Mouse (Mus musculus): ENCODE data around the gene Cfap157. TPM values are rescaled to one million over a fixed set of nuclear protein-coding genes. Genes with fewer than 3 reads are reported as not detected.
A peak's percentile ranks its signal among the peaks of the same experiment; 100 is the strongest.

Gene Cfap157
- total and polyA plus RNA-seq, 3 experiments, result 0.12 TPM; not detected in 2

GRCm38 (mm10) chr2:32816946-32817581 is 32.8 kb upstream of the Cfap157 start:
- peak in 1 of 2 experiments; percentile 11 for DNase-seq
- no peak overlapping the region for H3K4me3 ChIP-seq
- intact Hi-C loops (cut with DNase I), result no loop called here
- no peak overlapping the region for H3K27ac ChIP-seq
- H3K79me2 ChIP-seq (replicated peaks; ENCODE audit: control insufficient read depth, insufficient read depth, low read length), result no peaks in the 10 kb centered on the region
- no peak overlapping the region for H3K9ac ChIP-seq (ENCODE audit: low read depth, low read length)
- H3K4me1 ChIP-seq (ENCODE audit: control insufficient read depth, insufficient read depth, low read length), result no peaks in the 10 kb centered on the region
- WGBS, result 61% methylated on average over 17 of the region's 17 CpGs
- H3K27me3 ChIP-seq (ENCODE audit: control insufficient read depth, insufficient read depth, low read length), result no peaks in the 10 kb centered on the region
- TF ChIP-seq EP300 (IDR thresholded peaks at IDR 0.05; ENCODE audit: insufficient read depth, low read depth, low read length) (no peak), POLR2A (IDR thresholded peaks at IDR 0.05; ENCODE audit: insufficient read depth, low read depth, low read length) (no peak), CTCF (IDR thresholded peaks at IDR 0.05) (no peak)
- no peaks in the 10 kb centered on the region for H3K36me3 ChIP-seq (ENCODE audit: control insufficient read depth, insufficient read depth, low read length)

DNA sequence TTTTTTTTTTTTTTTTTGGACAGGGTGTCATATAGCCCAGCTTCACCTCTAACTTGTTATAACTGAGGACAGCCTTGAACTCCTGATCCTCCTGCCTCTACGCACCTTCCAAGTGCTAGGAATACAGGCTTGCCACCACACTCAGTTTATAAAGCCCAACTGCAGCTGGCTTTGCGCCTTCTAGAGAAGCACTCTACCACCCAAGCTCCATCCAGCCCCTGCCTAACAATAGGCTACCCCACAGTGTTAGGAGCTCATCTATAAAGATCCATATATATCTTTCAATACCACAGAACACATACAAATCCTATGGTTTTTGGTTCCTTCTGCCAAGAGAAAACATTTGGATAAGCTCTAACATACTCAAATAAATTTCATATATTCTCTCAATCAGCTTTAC is 32.3 kb upstream of the Cfap157 start:
- H3K27ac ChIP-seq, result no peak overlapping the region
- H3K4me3 ChIP-seq, result no peak overlapping the region
- H3K79me2 ChIP-seq (replicated peaks; ENCODE audit: control insufficient read depth, insufficient read depth, low read length), result no peaks in the 10 kb centered on the region
- H3K4me1 ChIP-seq (ENCODE audit: control insufficient read depth, insufficient read depth, low read length), result no peaks in the 10 kb centered on the region
- 100% methylated on average over 2 of the region's 2 CpGs for WGBS
- DNase-seq, result no peak
- H3K9ac ChIP-seq (ENCODE audit: low read depth, low read length), result no peak overlapping the region
- intact Hi-C loops (cut with DNase I), result no loop called here
- H3K36me3 ChIP-seq (ENCODE audit: control insufficient read depth, insufficient read depth, low read length), result no peaks in the 10 kb centered on the region
- TF ChIP-seq POLR2A (IDR thresholded peaks at IDR 0.05; ENCODE audit: insufficient read depth, low read depth, low read length) (no peak), CTCF (IDR thresholded peaks at IDR 0.05) (no peak), EP300 (IDR thresholded peaks at IDR 0.05; ENCODE audit: insufficient read depth, low read depth, low read length) (no peak)
- no peaks in the 10 kb centered on the region for H3K27me3 ChIP-seq (ENCODE audit: control insufficient read depth, insufficient read depth, low read length)

DNA sequence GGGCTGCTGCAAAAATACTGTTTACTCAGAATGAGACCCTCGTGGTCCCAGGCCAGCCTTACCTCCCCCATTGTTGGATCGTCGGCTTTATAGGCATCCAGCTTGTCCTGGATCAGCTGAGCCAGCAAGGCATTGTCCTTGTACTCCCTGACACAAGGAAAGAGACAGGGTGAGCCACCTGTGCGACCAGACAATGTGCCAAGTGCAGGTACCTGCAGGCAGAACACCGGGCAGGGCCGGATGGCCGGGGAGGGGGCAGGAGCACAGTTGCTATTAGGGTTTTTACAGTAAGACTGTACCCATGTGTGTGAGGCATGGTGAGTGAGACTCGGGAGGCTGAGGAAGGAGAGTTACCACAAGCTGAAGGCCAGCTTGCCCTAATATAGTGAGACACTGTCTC is 27.7 kb upstream of the Cfap157 start:
- WGBS, result 94% methylated on average over 8 of the region's 8 CpGs
- no peak for TF ChIP-seq POLR2A (IDR thresholded peaks at IDR 0.05; ENCODE audit: insufficient read depth, low read depth, low read length)
- no peak for TF ChIP-seq CTCF (IDR thresholded peaks at IDR 0.05)
- no peak for TF ChIP-seq EP300 (IDR thresholded peaks at IDR 0.05; ENCODE audit: insufficient read depth, low read depth, low read length)
- H3K79me2 ChIP-seq (replicated peaks; ENCODE audit: control insufficient read depth, insufficient read depth, low read length), result no peaks in the 10 kb centered on the region
- no peaks in the 10 kb centered on the region for H3K4me1 ChIP-seq (ENCODE audit: control insufficient read depth, insufficient read depth, low read length)
- no peak overlapping the region for H3K9ac ChIP-seq (ENCODE audit: low read depth, low read length)
- H3K27me3 ChIP-seq (ENCODE audit: control insufficient read depth, insufficient read depth, low read length), result no peaks in the 10 kb centered on the region
- DNase-seq, result no peak
- no peaks in the 10 kb centered on the region for H3K36me3 ChIP-seq (ENCODE audit: control insufficient read depth, insufficient read depth, low read length)
- H3K4me3 ChIP-seq, result no peak overlapping the region
- intact Hi-C loops (cut with DNase I), result no loop called here
- no peak overlapping the region for H3K27ac ChIP-seq

- Histone ChIP-seq H3K27me3 (ENCODE audit: control insufficient read depth, insufficient read depth, low read length) (no peaks in the 10 kb centered on the region), H3K27ac (no peak overlapping the region), H3K36me3 (ENCODE audit: control insufficient read depth, insufficient read depth, low read length) (no peaks in the 10 kb centered on the region), H3K79me2 (replicated peaks; ENCODE audit: control insufficient read depth, insufficient read depth, low read length) (no peaks in the 10 kb centered on the region), H3K4me1 (ENCODE audit: control insufficient read depth, insufficient read depth, low read length) (no peaks in the 10 kb centered on the region), H3K4me3 (no peak overlapping the region), H3K9ac (ENCODE audit: low read depth, low read length) (no peak overlapping the region)
- intact Hi-C loops (cut with DNase I), result no loop called here
- no peak for DNase-seq
- TF ChIP-seq EP300 (IDR thresholded peaks at IDR 0.05; ENCODE audit: insufficient read depth, low read depth, low read length), result no peak
- TF ChIP-seq POLR2A (IDR thresholded peaks at IDR 0.05; ENCODE audit: insufficient read depth, low read depth, low read length), result no peak
- no peak for TF ChIP-seq CTCF (IDR thresholded peaks at IDR 0.05)
- 90% methylated on average over 14 of the region's 14 CpGs for WGBS
Observed at GRCm38 (mm10) chr2:32808816-32809566, 24.8 kb upstream of the Cfap157 start.

GRCm38 (mm10) chr2:32798251-32798962 is 14.2 kb upstream of the Cfap157 start:
- H3K27me3 ChIP-seq (ENCODE audit: control insufficient read depth, insufficient read depth, low read length), result no peaks in the 10 kb centered on the region
- H3K79me2 ChIP-seq (replicated peaks; ENCODE audit: control insufficient read depth, insufficient read depth, low read length), result no peaks in the 10 kb centered on the region
- TF ChIP-seq POLR2A (IDR thresholded peaks at IDR 0.05; ENCODE audit: insufficient read depth, low read depth, low read length) (no peak), CTCF (IDR thresholded peaks at IDR 0.05) (no peak), EP300 (IDR thresholded peaks at IDR 0.05; ENCODE audit: insufficient read depth, low read depth, low read length) (no peak)
- no peak for DNase-seq
- peaks cover 3% of the 10 kb centered on the region for H3K4me1 ChIP-seq (ENCODE audit: control insufficient read depth, insufficient read depth, low read length)
- no peak overlapping the region for H3K4me3 ChIP-seq
- WGBS, result 63% methylated on average over 10 of the region's 10 CpGs
- H3K27ac ChIP-seq, result no peak overlapping the region
- no peaks in the 10 kb centered on the region for H3K36me3 ChIP-seq (ENCODE audit: control insufficient read depth, insufficient read depth, low read length)
- H3K9ac ChIP-seq (ENCODE audit: low read depth, low read length), result no peak overlapping the region
- intact Hi-C loops (cut with DNase I), result no loop called here

Data from heart, adult 2 months (tissue).